Mouse (Mus musculus) lung, embryonic 16.5 days (tissue): ENCODE data around the gene Fmn2. TPM values are rescaled to one million over a fixed set of nuclear protein-coding genes. Genes with fewer than 3 reads are reported as not detected.
A peak's percentile ranks its signal among the peaks of the same experiment; 100 is the strongest.

ENCODE experiments used
- ATAC-seq: fragments of 200-750 bp; cut with Nextera tagmentation; 2 replicates; pipeline ENCODE4 v1.8.0; 2017; ENCODE audit warnings: low read depth, mild to moderate bottlenecking, moderate library complexity
- H3K27ac ChIP-seq: fragments of 300-500 bp; sonication (generic); 2 replicates; pipeline ENCODE4 v1.5.1; 2014; ENCODE audit warnings: mild to moderate bottlenecking, control low read depth, low read length
- H3K27me3 ChIP-seq: fragments of 300-500 bp; sonication (generic); 2 replicates; pipeline ENCODE4 v1.6.1; 2014; ENCODE audit warnings: low read depth, low read length, mixed read lengths; ENCODE audit not compliant: control insufficient read depth, insufficient read depth
- H3K36me3 ChIP-seq: fragments of 300-500 bp; sonication (generic); 2 replicates; pipeline ENCODE4 v1.6.1; 2014; ENCODE audit warnings: low read length; ENCODE audit not compliant: control insufficient read depth, insufficient read depth
- H3K4me1 ChIP-seq: fragments of 300-500 bp; sonication (generic); replicated peaks from 2 replicates; pipeline ENCODE4 v1.6.1; 2014; ENCODE audit warnings: low read length, mixed read lengths; ENCODE audit not compliant: control insufficient read depth, insufficient read depth
- H3K4me2 ChIP-seq: fragments of 300-500 bp; sonication (generic); 2 replicates; pipeline ENCODE4 v1.6.1; 2014; ENCODE audit warnings: low read depth, low read length, control low read depth
- H3K4me3 ChIP-seq: fragments of 300-500 bp; sonication (generic); 2 replicates; pipeline ENCODE4 v1.5.1; 2014; ENCODE audit warnings: mild to moderate bottlenecking, low read length, control low read depth
- H3K9ac ChIP-seq: fragments of 300-500 bp; sonication (generic); 2 replicates; pipeline ENCODE4 v1.6.1; 2014; ENCODE audit warnings: low read length, control low read depth
- H3K9me3 ChIP-seq: fragments of 300-500 bp; sonication (generic); 2 replicates; pipeline ENCODE4 v1.6.1; 2016; ENCODE audit warnings: low read length; ENCODE audit not compliant: control insufficient read depth
- WGBS: fragments of 180-500 bp; shearing (Covaris S2); extraction: QIAGEN DNeasy Blood & Tissue Kit; methylation state at CpG from one replicate; pipeline ENCODE4 v1.1.7; 2014; 5-methylcytosine and 5-hydroxymethylcytosine counted together
- polyA plus RNA-seq: library from polyadenylated mRNA; unstranded; fragments of >200 nt; fragmentation: Nextera tagmentation; extraction: Ambion mirVana; gene quantifications from 2 replicates; pipeline ENCODE4 v1.2.1, GENCODE M21; 2015

Gene Fmn2
- polyA plus RNA-seq, 1 experiment from 2014 or later: 0.19 TPM

- Histone ChIP-seq H3K4me1 (no peaks in the 10 kb centered on the region), H3K9me3 (no peaks in the 10 kb centered on the region), H3K27me3 (no peaks in the 10 kb centered on the region), H3K4me2 (no peak overlapping the region), H3K4me3 (no peak overlapping the region), H3K27ac (no peak overlapping the region), H3K9ac (no peak overlapping the region), H3K36me3 (no peaks in the 10 kb centered on the region)
- WGBS: 69% methylated on average over 1 of the region's 1 CpGs
- ATAC-seq: no peak
Measured at GRCm38 (mm10) chr1:174669132-174669531, 167.5 kb downstream of the Fmn2 start.

- H3K4me3 ChIP-seq: no peak overlapping the region
- no peak overlapping the region for H3K27ac ChIP-seq
- ATAC-seq: no peak
- H3K4me1 ChIP-seq: peaks cover 3% of the 10 kb centered on the region; the same call in 1 of the 2 replicates
- 74% methylated on average over 8 of the region's 8 CpGs for WGBS
- no peaks in the 10 kb centered on the region for H3K27me3 ChIP-seq
- no peak overlapping the region for H3K9ac ChIP-seq
- H3K4me2 ChIP-seq: no peak overlapping the region
- H3K36me3 ChIP-seq: no peaks in the 10 kb centered on the region
- no peaks in the 10 kb centered on the region for H3K9me3 ChIP-seq
Measured at GRCm38 (mm10) chr1:174670846-174671245, 169.2 kb downstream of the Fmn2 start.

- peaks cover 14% of the 10 kb centered on the region for H3K4me1 ChIP-seq
- ATAC-seq: 0 out of 2 replicates have a peak, but pooled peaks have one; percentile 29
- no peak overlapping the region for H3K27ac ChIP-seq
- H3K9ac ChIP-seq: no peak overlapping the region
- H3K36me3 ChIP-seq: no peaks in the 10 kb centered on the region
- WGBS: 60% methylated on average over 8 of the region's 8 CpGs
- no peak overlapping the region for H3K4me2 ChIP-seq
- H3K9me3 ChIP-seq: no peaks in the 10 kb centered on the region
- H3K27me3 ChIP-seq: no peaks in the 10 kb centered on the region
- no peak overlapping the region for H3K4me3 ChIP-seq
Measured at GRCm38 (mm10) chr1:174674586-174674985, 173.0 kb downstream of the Fmn2 start.

DNA sequence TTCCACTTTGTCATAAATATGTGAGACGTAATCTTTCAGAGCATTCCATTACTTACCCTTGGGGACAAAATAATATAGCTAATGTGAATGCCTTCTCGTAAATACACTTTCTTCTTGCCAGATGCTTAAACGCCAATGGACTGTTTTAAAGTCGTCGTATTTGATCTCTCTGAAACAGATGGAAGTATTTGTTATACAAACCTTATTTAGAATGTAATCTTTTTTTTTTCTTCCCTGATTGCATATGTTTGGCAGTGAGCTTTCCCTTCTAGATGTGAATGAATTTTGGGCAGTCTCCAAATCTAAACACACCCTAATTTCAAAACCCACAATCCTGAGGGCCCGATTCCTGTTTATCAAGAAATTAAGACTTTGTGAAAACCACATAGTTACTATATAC, 173.7 kb downstream of the Fmn2 start:
- Histone ChIP-seq H3K4me3 (no peak overlapping the region), H3K27ac (no peak overlapping the region), H3K27me3 (no peaks in the 10 kb centered on the region), H3K9ac (no peak overlapping the region), H3K36me3 (no peaks in the 10 kb centered on the region), H3K4me2 (no peak overlapping the region), H3K9me3 (no peaks in the 10 kb centered on the region), H3K4me1 (peaks cover 14% of the 10 kb centered on the region)
- 39% methylated on average over 6 of the region's 6 CpGs for WGBS
- peak; percentile 13; the same call in 1 of the 2 replicates for ATAC-seq

DNA sequence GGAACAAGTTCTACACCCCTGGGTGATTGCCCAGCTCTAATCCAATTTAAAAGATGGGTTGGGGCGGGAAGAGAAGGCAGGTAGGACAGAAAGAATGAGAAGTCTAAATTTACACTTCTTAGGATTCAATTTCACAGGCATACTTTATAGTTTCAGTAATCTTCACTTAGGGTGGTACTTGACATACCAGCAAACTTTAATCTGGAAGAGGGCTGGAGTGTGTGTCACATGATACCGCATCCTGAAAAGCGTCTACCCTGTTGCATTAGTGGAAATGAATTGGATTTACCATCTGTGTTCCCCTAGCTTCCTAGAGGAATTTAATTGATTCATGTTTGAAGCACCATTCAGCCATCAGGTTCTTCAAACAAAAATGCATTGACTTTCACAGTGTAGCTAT, 174.6 kb downstream of the Fmn2 start:
- 0 out of 2 replicates have a peak overlapping the region, but pooled peaks have one; percentile 5 for H3K27ac ChIP-seq

DNA sequence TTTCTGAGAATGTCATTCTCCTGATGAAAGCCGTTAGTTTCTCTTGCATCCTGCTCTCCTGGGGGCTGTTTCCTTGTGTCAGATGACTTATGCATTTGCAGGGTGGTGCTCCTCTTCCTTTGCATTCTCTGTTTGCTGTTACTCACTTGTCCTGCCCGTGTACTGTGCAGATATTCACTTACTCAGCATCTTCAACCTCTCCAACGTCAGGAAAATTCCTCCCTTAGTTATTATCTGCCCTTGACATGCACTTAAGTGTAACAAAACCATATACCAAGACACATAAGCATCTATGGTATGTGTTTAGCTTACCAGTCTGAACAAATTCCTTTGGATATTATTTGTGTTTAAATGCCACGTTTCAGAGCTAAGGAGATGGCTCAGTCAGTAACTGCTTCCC, 175.6 kb downstream of the Fmn2 start:
- WGBS: 19% methylated on average over 4 of the region's 4 CpGs
- ATAC-seq: no peak
- Histone ChIP-seq H3K36me3 (no peaks in the 10 kb centered on the region), H3K27ac (0 out of 2 replicates have a peak overlapping the region, but pooled peaks have one; percentile 5), H3K4me1 (peaks cover 14% of the 10 kb centered on the region), H3K9me3 (no peaks in the 10 kb centered on the region), H3K4me3 (no peak overlapping the region), H3K4me2 (no peak overlapping the region), H3K9ac (no peak overlapping the region), H3K27me3 (no peaks in the 10 kb centered on the region)

More for the DNA sequence above, 174.6 kb downstream of the Fmn2 start:
- H3K4me2 ChIP-seq: no peak overlapping the region
- WGBS: 55% methylated on average over 3 of the region's 3 CpGs
- H3K9me3 ChIP-seq: no peaks in the 10 kb centered on the region
- no peak overlapping the region for H3K9ac ChIP-seq
- no peaks in the 10 kb centered on the region for H3K36me3 ChIP-seq
- H3K27me3 ChIP-seq: no peaks in the 10 kb centered on the region
- peaks cover 14% of the 10 kb centered on the region for H3K4me1 ChIP-seq
- peak; percentile 75 for ATAC-seq
- no peak overlapping the region for H3K4me3 ChIP-seq

DNA sequence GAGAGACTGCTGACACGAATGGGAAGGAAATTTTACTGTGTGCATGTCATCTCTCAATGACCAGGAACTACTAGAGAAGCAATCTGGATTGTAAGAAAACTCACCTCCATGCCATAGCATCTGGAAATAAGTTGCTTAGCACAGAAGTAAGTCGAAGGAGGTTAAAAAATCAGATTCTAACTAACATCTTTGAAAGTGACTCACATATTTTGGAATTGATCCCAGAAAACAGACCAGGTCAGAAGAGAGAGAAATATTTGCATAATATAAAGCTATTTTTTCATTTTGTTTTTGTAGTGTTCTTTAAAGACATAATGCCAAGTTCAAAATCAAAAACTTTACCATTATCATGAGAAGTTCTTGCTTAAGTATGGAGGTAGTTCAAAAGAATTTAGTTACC, 187.7 kb downstream of the Fmn2 start:
- WGBS: 60% methylated on average over 2 of the region's 2 CpGs
- Histone ChIP-seq H3K4me3 (no peak overlapping the region), H3K9ac (no peak overlapping the region), H3K27me3 (no peaks in the 10 kb centered on the region), H3K36me3 (no peaks in the 10 kb centered on the region), H3K4me1 (no peaks in the 10 kb centered on the region), H3K9me3 (no peaks in the 10 kb centered on the region), H3K27ac (no peak overlapping the region), H3K4me2 (no peak overlapping the region)
- ATAC-seq: no peak

DNA sequence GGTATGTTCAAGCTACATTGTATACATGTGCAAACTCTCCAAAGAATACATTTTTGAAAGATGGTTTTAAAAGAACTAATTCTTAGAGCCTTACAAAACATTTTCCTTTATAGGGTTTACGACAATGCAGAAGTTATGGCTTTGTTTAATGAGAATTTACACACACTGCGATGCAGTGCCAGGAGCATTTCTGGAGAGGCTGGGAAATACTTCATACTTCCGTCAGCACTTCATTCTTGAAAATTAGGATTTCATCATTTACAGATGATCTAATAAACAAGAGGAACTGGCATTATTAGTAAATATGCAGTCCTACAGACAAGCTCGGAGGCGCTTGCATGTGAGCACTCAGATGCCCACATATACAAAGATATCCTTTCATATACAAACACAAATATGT, 199.2 kb downstream of the Fmn2 start:
- peaks cover 14% of the 10 kb centered on the region; the same call in 1 of the 2 replicates for H3K4me1 ChIP-seq
- H3K36me3 ChIP-seq: no peaks in the 10 kb centered on the region
- no peak overlapping the region for H3K27ac ChIP-seq
- ATAC-seq: peak; percentile 64
- H3K9ac ChIP-seq: no peak overlapping the region
- no peak overlapping the region for H3K4me3 ChIP-seq
- H3K9me3 ChIP-seq: no peaks in the 10 kb centered on the region
- 51% methylated on average over 5 of the region's 5 CpGs for WGBS
- no peaks in the 10 kb centered on the region for H3K27me3 ChIP-seq
- no peak overlapping the region for H3K4me2 ChIP-seq

DNA sequence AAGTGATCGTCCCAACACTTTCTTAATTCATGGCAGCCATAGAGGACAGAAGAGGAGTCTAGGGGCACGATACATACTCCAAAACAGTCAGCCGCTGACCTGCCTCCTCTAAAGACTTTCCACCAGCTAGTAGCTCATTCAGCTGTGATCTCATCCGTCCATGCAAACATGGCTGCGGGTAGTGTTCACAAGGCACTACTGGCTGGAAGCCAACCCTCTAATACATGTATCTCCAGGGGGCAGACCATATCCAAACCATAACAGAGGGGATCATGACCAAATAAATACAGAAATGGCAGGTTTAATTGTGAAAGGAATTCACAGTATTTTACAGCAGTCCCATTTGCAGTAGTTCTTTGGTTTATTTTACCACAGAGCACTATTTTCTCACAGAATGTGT, 200.2 kb downstream of the Fmn2 start:
- Histone ChIP-seq H3K9ac (no peak overlapping the region), H3K27me3 (no peaks in the 10 kb centered on the region), H3K4me3 (no peak overlapping the region), H3K36me3 (no peaks in the 10 kb centered on the region), H3K4me1 (peaks cover 14% of the 10 kb centered on the region; the same call in 1 of the 2 replicates), H3K9me3 (no peaks in the 10 kb centered on the region), H3K27ac (0 out of 2 replicates have a peak overlapping the region, but pooled peaks have one; percentile 3), H3K4me2 (no peak overlapping the region)
- 44% methylated on average over 5 of the region's 5 CpGs for WGBS
- ATAC-seq: peak; percentile 7; the same call in 1 of the 2 replicates

DNA sequence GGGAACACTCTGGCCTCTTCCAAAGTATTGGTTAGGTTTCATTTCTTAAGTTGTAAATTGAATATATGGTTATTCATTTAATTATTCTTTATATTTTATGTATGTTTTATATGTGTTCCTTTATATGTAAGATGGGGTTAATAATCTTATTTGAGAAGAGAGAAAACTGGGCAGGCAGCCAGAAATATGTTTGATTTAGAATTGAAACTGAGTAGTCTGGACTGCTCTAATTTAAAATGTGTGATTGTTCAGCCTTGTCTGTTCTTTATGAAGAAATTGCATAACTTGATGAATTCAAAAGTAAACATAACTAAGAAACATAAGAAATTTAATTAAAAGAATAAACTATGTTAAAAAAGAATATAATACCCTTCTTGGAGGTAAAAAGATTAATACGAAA, 202.3 kb downstream of the Fmn2 start:
- WGBS: 41% methylated on average over 1 of the region's 1 CpGs
- Histone ChIP-seq H3K27me3 (no peaks in the 10 kb centered on the region), H3K4me1 (peaks cover 14% of the 10 kb centered on the region; the same call in 1 of the 2 replicates), H3K9me3 (no peaks in the 10 kb centered on the region), H3K36me3 (no peaks in the 10 kb centered on the region), H3K27ac (no peak overlapping the region), H3K9ac (no peak overlapping the region), H3K4me3 (no peak overlapping the region), H3K4me2 (no peak overlapping the region)
- ATAC-seq: no peak
